Mouse (Mus musculus): Measurements from ENCODE around the gene Fpgs. TPM values are rescaled to one million over a fixed set of nuclear protein-coding genes. Genes with fewer than 3 reads are reported as not detected.

Gene Fpgs
- total RNA-seq, 2 experiments from 2014 or later: 10.7 to 14.6 TPM

GRCm38 (mm10) chr2:32646379-32647056, 57.4 kb downstream of the Fpgs start, which contains the start of gene Eng:
Gene Eng, plus strand, starts transcription at chr2:32646595.
- DNase-seq (ENCODE audit: low spot score in 2 of 2): no peak
- peak within 1 kb of the TSS; percentile 85 for H3K27ac ChIP-seq

GRCm38 (mm10) chr2:32645647-32646046, 58.3 kb downstream of the Fpgs start:
- peak; percentile 44; the same call in 1 of the 2 replicates for TF ChIP-seq CTCF (conservative IDR thresholded peaks at IDR 0.05)
- DNase-seq (ENCODE audit: low spot score in 2 of 2): no peak
- Histone ChIP-seq H3K4me3 (no peak overlapping the region), H3K27ac (peak overlapping the region; percentile 85; the same call in 1 of the 2 replicates)

More at GRCm38 (mm10) chr2:32646379-32647056, 57.4 kb downstream of the Fpgs start, which contains the start of gene Eng:
- TF ChIP-seq CTCF (conservative IDR thresholded peaks at IDR 0.05): no peak
- H3K4me3 ChIP-seq: peak within 1 kb of the TSS; percentile 51

GRCm38 (mm10) chr2:32644799-32645475, 59.0 kb downstream of the Fpgs start:
- Histone ChIP-seq H3K27ac (no peak overlapping the region), H3K4me3 (no peak overlapping the region)
- no peak for DNase-seq (ENCODE audit: low spot score in 2 of 2)
- no peak for TF ChIP-seq CTCF (conservative IDR thresholded peaks at IDR 0.05)

- TF ChIP-seq CTCF (conservative IDR thresholded peaks at IDR 0.05): no peak
- no peak for DNase-seq (ENCODE audit: low spot score in 2 of 2)
Observed at GRCm38 (mm10) chr2:32644083-32644482, 59.9 kb downstream of the Fpgs start.

GRCm38 (mm10) chr2:32642813-32643212, 61.1 kb downstream of the Fpgs start:
- DNase-seq (ENCODE audit: low spot score in 2 of 2): no peak
- Histone ChIP-seq H3K27ac (no peak overlapping the region), H3K4me3 (no peak overlapping the region)
- TF ChIP-seq CTCF (conservative IDR thresholded peaks at IDR 0.05): no peak

More at GRCm38 (mm10) chr2:32644083-32644482, 59.9 kb downstream of the Fpgs start:
- Histone ChIP-seq H3K27ac (no peak overlapping the region), H3K4me3 (no peak overlapping the region)

GRCm38 (mm10) chr2:32641810-32642209, 62.1 kb downstream of the Fpgs start:
- no peak for DNase-seq (ENCODE audit: low spot score in 2 of 2)
- no peak for TF ChIP-seq CTCF (conservative IDR thresholded peaks at IDR 0.05)
- no peak overlapping the region for H3K4me3 ChIP-seq
- H3K27ac ChIP-seq: no peak overlapping the region

- no peak overlapping the region for H3K4me3 ChIP-seq
- no peak overlapping the region for H3K27ac ChIP-seq
- TF ChIP-seq CTCF (conservative IDR thresholded peaks at IDR 0.05): no peak
- no peak for DNase-seq (ENCODE audit: low spot score in 2 of 2)
Observed at GRCm38 (mm10) chr2:32640550-32641051, 63.3 kb downstream of the Fpgs start.

GRCm38 (mm10) chr2:32639632-32640031, 64.3 kb downstream of the Fpgs start:
- no peak for DNase-seq (ENCODE audit: low spot score in 2 of 2)
- no peak overlapping the region for H3K4me3 ChIP-seq
- no peak overlapping the region for H3K27ac ChIP-seq
- TF ChIP-seq CTCF (conservative IDR thresholded peaks at IDR 0.05): peak; percentile 15; the same call in 1 of the 2 replicates

- Histone ChIP-seq H3K4me3 (no peak overlapping the region), H3K27ac (0 out of 2 replicates have a peak overlapping the region, but pooled peaks have one; percentile 19)
- no peak for TF ChIP-seq CTCF (conservative IDR thresholded peaks at IDR 0.05)
- no peak for DNase-seq (ENCODE audit: low spot score in 2 of 2)
Observed at GRCm38 (mm10) chr2:32637778-32638281, 66.1 kb downstream of the Fpgs start.

GRCm38 (mm10) chr2:32636617-32637016, 67.3 kb downstream of the Fpgs start:
- TF ChIP-seq CTCF (conservative IDR thresholded peaks at IDR 0.05): no peak
- no peak for DNase-seq (ENCODE audit: low spot score in 2 of 2)
- H3K4me3 ChIP-seq: no peak overlapping the region
- no peak overlapping the region for H3K27ac ChIP-seq

- H3K27ac ChIP-seq: no peak overlapping the region
- H3K4me3 ChIP-seq: no peak overlapping the region
- TF ChIP-seq CTCF (conservative IDR thresholded peaks at IDR 0.05): no peak
- DNase-seq (ENCODE audit: low spot score in 2 of 2): no peak
Observed at GRCm38 (mm10) chr2:32634277-32635105, 69.5 kb downstream of the Fpgs start.

- no peak for DNase-seq (ENCODE audit: low spot score in 2 of 2)
- Histone ChIP-seq H3K4me3 (no peak overlapping the region), H3K27ac (peak overlapping the region; percentile 46; the same call in 1 of the 2 replicates)
- TF ChIP-seq CTCF (conservative IDR thresholded peaks at IDR 0.05): no peak
Observed at GRCm38 (mm10) chr2:32633660-32634059, 70.3 kb downstream of the Fpgs start.

Small RNA genes lying within 50 kb of the gene (microRNA-seq; reads per million reads assigned to microRNA genes)
- gene Gm47291 (0 reads per million in 2 experiments), gene Mir1954 (0 reads per million in 2 experiments), gene Mir2861 (0.18 to 0.64 reads per million in 2 experiments), gene Mir3960 (0 to 0.64 reads per million in 2 experiments), gene Mir8093 (0 to 0.18 reads per million in 2 experiments)

Other genes with a start within 250 kb of the Fpgs start
- gene Fam102a, start 168.8 kb downstream of the Fpgs start, total RNA-seq (2021): 10 to 100 TPM; 77.1 TPM
- 10 to 100 TPM; 77.6 to 84.0 TPM for gene Dpm2, start 133.3 kb downstream of the Fpgs start, total RNA-seq (2021)
- 1 to 10 TPM; 4.4 to 5.0 TPM for gene Pip5kl1, start 129.3 kb downstream of the Fpgs start, total RNA-seq (2021)
- under 1 TPM in 1 of 2 experiments, not detected in 1; 0.71 TPM for gene 9430097D07Rik, start 128.5 kb downstream of the Fpgs start, total RNA-seq (2021)
- gene St6galnac4, start 117.0 kb downstream of the Fpgs start, total RNA-seq (2021): 10 to 100 TPM; 36.4 to 40.0 TPM
- 100 to 1,000 TPM; 117 to 124 TPM for gene St6galnac6, start 104.4 kb downstream of the Fpgs start, total RNA-seq (2021)
- 100 to 1,000 TPM; 120 to 123 TPM for gene Ak1, start 82.4 kb downstream of the Fpgs start, total RNA-seq (2021)
- 10 to 100 TPM; 16.4 to 19.7 TPM for gene Eng, start 57.5 kb downstream of the Fpgs start, total RNA-seq (2021)
- 100 to 1,000 TPM; 115 to 121 TPM for gene Cdk9, start 8.9 kb upstream of the Fpgs start, total RNA-seq (2021)
- 10 to 100 TPM; 18.9 to 20.1 TPM for gene Sh2d3c, start 16.9 kb upstream of the Fpgs start, total RNA-seq (2021)
- 1 to 10 TPM; 1.4 to 2.9 TPM for gene 6330409D20Rik, start 36.9 kb upstream of the Fpgs start, total RNA-seq (2021)
- 10 to 100 TPM; 30.3 to 32.3 TPM for gene Tor2a, start 53.1 kb upstream of the Fpgs start, total RNA-seq (2021)
- gene Ttc16, start 71.5 kb upstream of the Fpgs start, total RNA-seq (2021): under 1 TPM; 0.69 to 0.82 TPM
- 1 to 10 TPM; 5.9 to 6.4 TPM for gene Ptrh1, start 71.6 kb upstream of the Fpgs start, total RNA-seq (2021)
- gene Cfap157, start 80.3 kb upstream of the Fpgs start, total RNA-seq (2021): 1 to 10 TPM in 1 of 2 experiments, not detected in 1; 2.0 TPM
- 100 to 1,000 TPM; 550 to 603 TPM for gene Stxbp1, start 143.1 kb upstream of the Fpgs start, total RNA-seq (2021)
- gene Fam129b, start 172.0 kb upstream of the Fpgs start, total RNA-seq (2021): 10 to 100 TPM; 14.5 to 14.9 TPM